Mouse (Mus musculus) forebrain, embryonic 12.5 days (tissue): Measurements from ENCODE around the gene Gstt4. TPM values are rescaled to one million over a fixed set of nuclear protein-coding genes. Genes with fewer than 3 reads are reported as not detected.
"Not testable (repeated sequence)": the region's sequence is repeated elsewhere in the genome, so short reads cannot be mapped to it uniquely, and the experiment has no call there.

Experiments used
- ATAC-seq: fragments of 200-750 bp; cut with Nextera tagmentation; 2 replicates; pipeline ENCODE4 v1.8.0; 2017; ENCODE audit warnings: moderate TSS enrichment; ENCODE audit not compliant: low FRiP score
- H3K27ac ChIP-seq: fragments of 300-500 bp; sonication (generic); 2 replicates; pipeline ENCODE4 v1.5.1; 2016; ENCODE audit warnings: mild to moderate bottlenecking
- H3K27me3 ChIP-seq: fragments of 300-500 bp; sonication (generic); 2 replicates; pipeline ENCODE4 v1.6.1; 2016; ENCODE audit warnings: mild to moderate bottlenecking
- H3K36me3 ChIP-seq: fragments of 300-500 bp; sonication (generic); replicated peaks from 2 replicates; pipeline ENCODE4 v1.6.1; 2016; ENCODE audit warnings: mild to moderate bottlenecking
- H3K4me1 ChIP-seq: fragments of 300-500 bp; sonication (generic); 2 replicates; pipeline ENCODE4 v1.6.1; 2016
- H3K4me2 ChIP-seq: fragments of 300-500 bp; sonication (generic); 2 replicates; pipeline ENCODE4 v1.6.1; 2016; ENCODE audit warnings: mild to moderate bottlenecking, moderate library complexity
- H3K4me3 ChIP-seq: fragments of 300-500 bp; sonication (generic); replicated peaks from 2 replicates; pipeline ENCODE4 v1.5.1; 2016; ENCODE audit warnings: mild to moderate bottlenecking
- H3K9ac ChIP-seq: fragments of 300-500 bp; sonication (generic); 2 replicates; pipeline ENCODE4 v1.6.1; 2016; ENCODE audit warnings: mild to moderate bottlenecking
- H3K9me3 ChIP-seq: fragments of 300-500 bp; sonication (generic); 2 replicates; pipeline ENCODE4 v1.6.1; 2016
- WGBS: fragments of 180-500 bp; shearing (Covaris S2); methylation state at CpG from one replicate; pipeline ENCODE4 v1.1.7; 2016; 5-methylcytosine and 5-hydroxymethylcytosine counted together
- polyA plus RNA-seq: library from polyadenylated mRNA; unstranded; fragments of >200 nt; fragmentation: Nextera tagmentation; extraction: Ambion mirVana; gene quantifications from 2 replicates; pipeline ENCODE4 v1.2.1, GENCODE M21; 2016

Gstt4 gene
- polyA plus RNA-seq, 1 experiment from 2014 or later, result not detected

DNA sequence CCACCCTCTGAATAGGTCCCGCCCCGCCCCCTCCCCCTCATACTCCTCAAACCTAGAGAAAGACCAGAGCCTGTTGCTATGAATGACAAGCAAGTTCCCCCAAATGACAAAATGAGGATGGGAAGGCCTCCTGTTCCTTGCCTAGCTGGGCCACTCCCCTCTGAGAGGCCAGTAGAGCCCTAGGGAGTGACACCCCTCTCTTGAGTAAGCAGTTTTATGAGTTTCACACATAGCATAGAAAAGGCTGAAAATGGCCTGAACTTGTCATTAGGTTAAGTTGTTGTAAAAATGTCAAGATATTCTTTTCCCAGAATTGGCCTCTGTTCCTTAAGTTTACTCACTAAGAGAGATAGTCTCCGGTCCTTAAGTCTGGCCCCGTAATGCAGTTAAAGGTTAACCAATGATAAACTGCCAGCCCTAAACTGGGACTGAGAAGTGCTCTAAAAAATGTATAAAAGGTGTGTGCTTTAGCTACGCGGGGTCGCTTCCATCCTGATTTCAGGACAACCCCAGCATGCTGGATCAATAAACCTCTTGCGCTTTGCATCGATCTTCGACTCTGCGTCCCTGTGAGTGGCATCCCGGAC lies 30.3 kb upstream of the Gstt4 start:
- Histone ChIP-seq H3K27me3 (no peaks in the 10 kb centered on the region), H3K27ac (no peak overlapping the region), H3K4me2 (no peak overlapping the region), H3K4me1 (peaks cover 21% of the 10 kb centered on the region), H3K36me3 (peaks cover 13% of the 10 kb centered on the region), H3K9ac (no peak overlapping the region), H3K9me3 (no peaks in the 10 kb centered on the region), H3K4me3 (no peak overlapping the region)
- no peak for ATAC-seq
- WGBS, result 97% methylated on average over 12 of the region's 12 CpGs

DNA sequence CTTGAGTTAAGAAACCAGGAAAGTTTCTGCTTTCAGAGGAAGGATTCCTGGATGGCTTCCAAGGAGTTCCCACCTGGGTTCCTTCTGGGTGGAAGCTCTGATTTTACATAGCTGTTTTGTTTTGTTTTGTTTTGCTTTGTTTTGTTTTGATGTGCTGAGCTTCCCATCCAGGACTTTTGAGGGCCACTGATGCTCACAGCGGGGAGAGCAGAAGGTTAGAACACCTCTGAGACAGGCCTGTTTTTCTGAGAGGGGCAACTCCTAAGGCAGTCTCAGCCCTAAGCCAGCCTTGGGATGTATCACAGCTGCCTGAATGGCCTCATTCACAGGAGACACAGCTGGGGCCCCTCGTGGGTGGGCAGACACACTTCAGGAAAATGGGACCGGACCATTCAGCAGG lies 29.3 kb upstream of the Gstt4 start:
- no peak overlapping the region for H3K9ac ChIP-seq
- no peak for ATAC-seq
- peaks cover 3% of the 10 kb centered on the region for H3K36me3 ChIP-seq
- H3K9me3 ChIP-seq, result no peaks in the 10 kb centered on the region
- no peak overlapping the region for H3K27ac ChIP-seq
- H3K4me1 ChIP-seq, result peaks cover 19% of the 10 kb centered on the region
- no peaks in the 10 kb centered on the region for H3K27me3 ChIP-seq
- WGBS, result 49% methylated on average over 3 of the region's 3 CpGs
- no peak overlapping the region for H3K4me2 ChIP-seq
- H3K4me3 ChIP-seq, result no peak overlapping the region

DNA sequence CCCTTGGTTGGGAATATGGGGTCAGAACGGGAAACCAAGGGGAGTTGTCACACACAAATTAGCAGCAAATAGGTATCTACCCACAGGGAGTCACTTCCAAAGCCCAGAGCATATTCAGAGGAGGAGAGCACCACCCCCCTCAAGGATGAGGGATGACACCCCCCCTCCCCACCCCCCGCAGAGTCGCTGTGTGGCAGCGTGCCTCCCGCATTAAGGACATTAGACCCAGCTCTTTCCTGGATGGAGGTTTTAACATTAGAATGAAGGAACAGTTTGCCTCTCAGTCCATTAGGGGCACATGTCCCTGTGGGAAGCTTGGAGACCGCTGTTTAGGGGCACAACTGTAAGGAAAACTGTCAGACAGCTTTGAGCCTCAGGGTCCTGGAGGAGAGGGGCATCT lies 28.7 kb upstream of the Gstt4 start:
- no peak for ATAC-seq
- Histone ChIP-seq H3K4me2 (no peak overlapping the region), H3K9me3 (no peaks in the 10 kb centered on the region), H3K27ac (no peak overlapping the region), H3K9ac (no peak overlapping the region), H3K4me3 (no peak overlapping the region), H3K36me3 (no peaks in the 10 kb centered on the region; the same call in 1 of the 2 replicates), H3K4me1 (peaks cover 19% of the 10 kb centered on the region), H3K27me3 (no peaks in the 10 kb centered on the region)
- 2% methylated on average over 6 of the region's 6 CpGs for WGBS

DNA sequence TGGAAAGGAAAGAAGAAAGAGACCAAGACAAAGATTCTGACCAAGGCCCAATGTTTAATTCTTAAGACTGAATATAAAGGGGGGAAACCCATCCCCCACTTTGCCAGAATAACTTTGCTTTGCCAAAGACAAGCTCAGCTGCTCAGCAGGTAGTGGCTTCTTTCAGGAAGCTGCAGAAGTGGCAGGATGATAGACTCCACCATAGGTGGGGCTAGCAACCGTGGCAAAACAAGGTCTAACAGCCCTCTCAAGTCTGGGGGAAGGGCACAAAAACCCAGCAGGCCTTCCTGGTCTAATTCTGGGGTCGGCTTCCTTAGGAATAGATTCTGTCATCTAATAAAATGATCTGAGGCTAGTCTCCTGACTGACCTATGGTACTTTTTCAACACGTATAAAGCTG lies 26.0 kb upstream of the Gstt4 start:
- Histone ChIP-seq H3K9me3 (no peaks in the 10 kb centered on the region), H3K4me2 (no peak overlapping the region), H3K9ac (no peak overlapping the region), H3K36me3 (no peaks in the 10 kb centered on the region), H3K27me3 (no peaks in the 10 kb centered on the region), H3K4me3 (no peak overlapping the region), H3K4me1 (peaks cover 19% of the 10 kb centered on the region), H3K27ac (no peak overlapping the region)
- no peak for ATAC-seq
- WGBS, result 39% methylated on average over 3 of the region's 3 CpGs

DNA sequence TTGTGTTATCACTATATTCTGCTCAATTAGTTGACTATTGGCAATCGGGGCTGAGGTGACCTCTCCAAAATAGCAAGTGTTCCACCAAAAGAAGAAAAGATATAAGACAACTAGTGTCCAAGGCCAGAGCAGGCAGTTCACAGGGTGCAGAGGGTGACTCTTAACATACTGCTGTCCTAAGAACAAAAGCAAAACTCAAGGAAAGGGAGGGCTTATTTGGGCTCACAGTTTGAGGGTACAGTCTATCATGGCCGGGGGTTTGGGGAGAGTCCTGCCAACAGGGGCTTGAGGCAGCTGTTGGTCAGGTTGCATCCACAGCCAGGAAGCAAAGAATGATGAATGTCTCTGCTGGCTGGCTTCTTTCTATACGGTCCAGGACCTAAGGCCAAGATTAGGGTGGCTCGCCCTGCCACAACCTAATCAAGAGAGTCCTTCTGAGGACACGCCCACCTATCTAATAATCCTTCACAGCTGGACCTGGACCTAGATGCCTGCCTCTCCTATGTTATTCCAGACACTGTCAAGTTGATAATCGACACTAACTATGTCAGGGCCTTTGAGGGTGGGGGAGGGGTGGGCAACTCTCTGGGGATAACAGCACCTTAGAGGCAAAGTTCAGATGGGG lies 23.1 kb upstream of the Gstt4 start:
- Histone ChIP-seq H3K4me2 (no peak overlapping the region), H3K9me3 (no peaks in the 10 kb centered on the region), H3K9ac (no peak overlapping the region), H3K4me3 (no peak overlapping the region), H3K27ac (no peak overlapping the region), H3K4me1 (peaks cover 9% of the 10 kb centered on the region; the same call in 1 of the 2 replicates), H3K36me3 (no peaks in the 10 kb centered on the region), H3K27me3 (no peaks in the 10 kb centered on the region)
- WGBS, result 82% methylated on average over 6 of the region's 6 CpGs
- ATAC-seq, result no peak

DNA sequence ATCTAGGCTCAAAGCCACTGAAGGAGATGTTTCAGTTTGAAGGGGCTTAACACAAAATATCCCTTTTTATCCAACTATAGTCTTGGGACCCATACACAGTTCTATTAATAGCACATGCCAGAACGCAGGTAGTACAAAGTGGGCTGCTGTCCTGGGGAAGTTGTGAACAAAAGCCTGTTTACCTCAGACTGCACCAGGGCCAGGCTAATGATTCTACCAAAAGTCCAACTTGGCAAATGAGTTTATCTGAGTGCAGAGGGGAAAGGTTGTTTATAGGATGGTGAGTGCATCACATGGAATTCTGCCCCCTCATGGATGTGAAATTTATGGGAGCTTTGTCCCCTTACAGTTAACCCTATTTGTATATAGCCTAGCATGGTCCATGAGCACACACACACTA lies 22.5 kb upstream of the Gstt4 start:
- H3K36me3 ChIP-seq, result no peaks in the 10 kb centered on the region
- no peak overlapping the region for H3K4me3 ChIP-seq
- H3K4me1 ChIP-seq, result peaks cover 9% of the 10 kb centered on the region; the same call in 1 of the 2 replicates
- WGBS, result 67% methylated on average over 1 of the region's 1 CpGs
- no peak overlapping the region for H3K9ac ChIP-seq
- H3K27me3 ChIP-seq, result no peaks in the 10 kb centered on the region
- ATAC-seq, result no peak
- H3K27ac ChIP-seq, result no peak overlapping the region
- H3K9me3 ChIP-seq, result no peaks in the 10 kb centered on the region
- no peak overlapping the region for H3K4me2 ChIP-seq

DNA sequence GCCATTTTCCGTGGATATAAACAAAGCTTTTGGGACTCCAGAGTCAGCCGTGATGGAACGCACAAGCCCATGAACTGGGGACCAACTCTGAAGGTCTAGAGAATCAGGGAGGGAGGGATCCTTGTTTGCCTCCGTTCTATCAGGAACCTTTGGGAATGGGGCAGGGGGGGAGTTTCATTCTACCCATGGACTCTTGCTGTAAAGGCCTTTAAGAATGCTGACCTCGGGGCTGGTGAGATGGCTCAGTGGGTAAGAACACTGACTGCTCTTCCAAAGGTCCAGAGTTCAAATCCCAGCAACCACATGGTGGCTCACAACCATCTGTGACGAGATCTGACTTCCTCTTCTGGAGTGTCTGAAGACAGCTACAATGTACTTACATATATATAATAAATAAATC lies 21.6 kb upstream of the Gstt4 start:
- not testable (repeated sequence) for H3K27me3 ChIP-seq, ATAC-seq, H3K36me3 ChIP-seq, H3K4me2 ChIP-seq, H3K4me1 ChIP-seq, H3K4me3 ChIP-seq, H3K9ac ChIP-seq, H3K27ac ChIP-seq, H3K9me3 ChIP-seq
- WGBS, result 86% methylated on average over 6 of the region's 6 CpGs

DNA sequence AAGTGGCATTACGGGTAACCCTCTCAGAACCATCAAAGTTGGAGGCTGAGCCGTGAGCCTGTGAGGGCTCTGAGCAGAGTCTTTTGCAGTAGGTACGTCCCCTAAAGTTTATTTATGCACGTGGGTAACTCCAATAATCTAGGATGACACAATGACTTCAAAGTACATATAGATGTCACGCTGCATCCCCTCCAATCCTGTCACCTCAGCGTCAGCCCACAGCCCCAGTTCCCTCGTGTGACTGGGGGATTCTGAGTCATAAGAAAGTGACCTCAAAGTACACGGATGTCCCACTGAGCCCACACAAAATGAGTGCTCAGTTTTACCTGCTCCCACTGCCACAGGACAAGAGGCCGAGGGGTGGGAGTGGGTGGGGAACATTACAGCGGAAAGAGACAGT lies 16.7 kb upstream of the Gstt4 start:
- WGBS, result 88% methylated on average over 10 of the region's 10 CpGs
- Histone ChIP-seq H3K4me1 (peaks cover 33% of the 10 kb centered on the region), H3K4me2 (no peak overlapping the region), H3K9me3 (no peaks in the 10 kb centered on the region), H3K27me3 (peaks cover 19% of the 10 kb centered on the region), H3K4me3 (no peak overlapping the region), H3K9ac (no peak overlapping the region), H3K36me3 (no peaks in the 10 kb centered on the region), H3K27ac (no peak overlapping the region)
- ATAC-seq, result no peak

DNA sequence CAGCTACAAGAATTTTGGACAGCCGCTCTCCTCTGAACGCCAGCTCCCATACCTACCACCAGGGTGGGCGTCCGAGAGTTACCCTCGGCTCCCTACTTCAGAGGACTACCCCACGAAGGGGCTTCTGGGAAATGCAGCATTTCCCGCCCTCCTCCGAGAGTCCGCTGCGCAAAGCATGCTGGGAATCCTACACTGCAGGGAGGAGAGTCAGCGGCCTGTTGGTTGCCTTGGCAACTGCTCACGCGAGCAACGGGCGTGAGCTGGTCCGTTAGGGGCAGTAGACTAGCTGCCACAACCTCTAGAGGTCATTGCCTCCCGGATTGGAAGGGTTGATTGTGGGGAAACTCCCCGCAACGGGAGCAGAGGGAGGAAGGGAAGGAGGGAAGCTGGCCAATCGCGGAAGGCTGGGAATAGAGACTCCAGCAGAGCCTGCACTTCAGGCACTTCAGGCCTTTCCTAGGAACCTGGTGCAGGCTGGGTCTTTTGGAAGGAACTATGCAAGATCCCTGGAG lies 15.0 kb upstream of the Gstt4 start, which contains the start of gene Gstt2:
Gstt2 (minus strand) TSS at position 177 of the 512 bp plus-strand sequence.
- Histone ChIP-seq H3K9ac (peak within 1 kb of the TSS; percentile 51), H3K9me3 (no peaks in the 10 kb centered on the region), H3K4me3 (peak within 1 kb of the TSS; percentile 43), H3K36me3 (no peaks in the 10 kb centered on the region), H3K27ac (peak within 1 kb of the TSS; percentile 80), H3K4me1 (peaks cover 42% of the 10 kb centered on the region), H3K4me2 (peak within 1 kb of the TSS; percentile 58), H3K27me3 (peaks cover 37% of the 10 kb centered on the region)
- peak; percentile 89 for ATAC-seq
- WGBS, result under 1% methylated on average over 21 of the region's 21 CpGs

DNA sequence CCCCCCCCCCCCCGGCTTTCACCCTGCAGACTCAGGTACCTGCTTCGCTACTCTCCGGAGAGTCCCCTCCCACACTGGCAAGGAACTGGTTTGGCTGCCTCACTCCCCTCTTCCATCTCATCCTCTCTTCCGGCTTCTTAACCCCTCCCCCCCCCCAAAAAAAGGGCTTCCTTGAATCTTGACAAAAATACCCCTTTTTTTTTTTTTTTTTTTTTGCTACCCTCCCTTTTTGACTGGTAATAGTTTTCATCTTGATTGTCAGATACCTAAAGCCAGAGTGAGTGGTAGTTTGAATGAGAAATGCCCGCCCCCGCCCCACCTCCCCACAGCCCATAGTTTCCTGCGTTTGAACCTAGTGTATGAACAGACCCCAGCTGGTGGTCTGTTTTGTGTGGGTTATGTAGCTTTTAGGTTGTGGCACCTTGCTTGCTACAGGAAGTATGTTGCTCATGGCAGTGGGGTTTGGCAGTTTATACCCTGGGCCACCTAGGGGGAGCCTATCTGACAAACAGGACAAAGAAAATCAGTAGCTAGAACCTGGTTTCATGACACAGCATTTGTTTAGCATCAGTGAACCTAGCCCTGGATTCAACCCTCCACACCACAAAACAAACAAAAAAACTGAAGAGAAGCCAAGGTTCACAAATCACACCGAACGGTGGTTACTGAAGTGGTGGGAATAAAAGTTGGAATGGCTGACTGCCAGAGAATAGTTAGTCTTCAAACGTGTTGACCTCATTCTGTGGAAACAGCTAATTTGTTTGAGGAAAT lies 13.6 kb upstream of the Gstt4 start:
- H3K36me3 ChIP-seq, result no peaks in the 10 kb centered on the region
- no peak overlapping the region for H3K27ac ChIP-seq
- peaks cover 42% of the 10 kb centered on the region for H3K4me1 ChIP-seq
- peak overlapping the region; percentile 24 for H3K4me3 ChIP-seq
- ATAC-seq, result no peak
- peaks cover 43% of the 10 kb centered on the region for H3K27me3 ChIP-seq
- no peaks in the 10 kb centered on the region for H3K9me3 ChIP-seq
- peak overlapping the region; percentile 49 for H3K4me2 ChIP-seq
- WGBS, result 26% methylated on average over 9 of the region's 10 CpGs
- no peak overlapping the region for H3K9ac ChIP-seq

DNA sequence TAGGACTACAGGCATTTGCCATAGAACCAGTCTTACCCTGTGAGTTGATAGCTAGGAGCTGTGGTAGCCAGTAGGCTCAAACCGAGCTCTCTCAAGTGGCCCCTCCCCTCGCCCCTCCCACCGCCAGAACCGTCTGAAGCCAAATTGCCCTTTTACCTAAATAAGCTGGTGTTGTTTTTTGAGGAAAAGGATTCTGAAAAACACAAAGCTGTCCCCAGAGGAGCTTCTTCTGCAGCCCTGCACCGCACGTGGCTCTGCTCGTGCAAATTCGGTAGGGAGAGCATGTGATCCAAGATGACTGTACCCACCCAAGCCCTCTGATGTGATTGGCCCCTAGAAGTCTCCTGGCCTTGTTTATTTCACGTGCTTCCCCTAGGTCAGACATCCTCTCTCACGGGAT lies 13.0 kb upstream of the Gstt4 start:
- H3K4me2 ChIP-seq, result peak overlapping the region; percentile 49
- H3K36me3 ChIP-seq, result no peaks in the 10 kb centered on the region
- H3K27ac ChIP-seq, result no peak overlapping the region
- H3K4me3 ChIP-seq, result peak overlapping the region; percentile 24
- H3K27me3 ChIP-seq, result peaks cover 43% of the 10 kb centered on the region
- ATAC-seq, result 0 out of 2 replicates have a peak, but pooled peaks have one; percentile 7
- WGBS, result 2% methylated on average over 10 of the region's 10 CpGs
- H3K9ac ChIP-seq, result no peak overlapping the region
- H3K9me3 ChIP-seq, result no peaks in the 10 kb centered on the region
- peaks cover 42% of the 10 kb centered on the region for H3K4me1 ChIP-seq

DNA sequence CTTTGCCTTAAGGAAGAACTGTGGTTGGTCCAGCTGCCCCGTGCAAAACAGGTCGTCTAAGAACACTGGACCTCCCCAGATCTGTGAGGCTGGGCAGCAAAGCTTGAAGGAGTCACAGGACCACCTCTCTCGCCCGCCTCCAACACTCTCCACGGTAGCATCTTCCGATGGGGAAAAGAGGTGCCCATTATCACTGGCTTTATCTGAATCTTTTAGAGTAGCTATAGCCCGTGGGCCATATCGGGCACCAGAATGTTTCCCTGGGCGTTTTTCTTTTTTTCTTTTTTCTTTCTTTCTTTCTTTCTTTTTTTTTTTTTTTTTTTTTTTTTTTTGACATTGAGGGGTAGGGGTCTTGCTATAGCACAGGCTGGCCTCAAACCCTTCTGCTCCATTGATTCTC lies 12.4 kb upstream of the Gstt4 start:
- peak overlapping the region; percentile 39 for H3K4me3 ChIP-seq
- 11% methylated on average over 9 of the region's 9 CpGs for WGBS
- H3K9ac ChIP-seq, result peak overlapping the region; percentile 45; the same call in 1 of the 2 replicates
- peak overlapping the region; percentile 63 for H3K4me2 ChIP-seq
- H3K27me3 ChIP-seq, result peaks cover 43% of the 10 kb centered on the region
- no peaks in the 10 kb centered on the region for H3K9me3 ChIP-seq
- peaks cover 42% of the 10 kb centered on the region for H3K4me1 ChIP-seq
- no peak for ATAC-seq
- H3K36me3 ChIP-seq, result no peaks in the 10 kb centered on the region
- H3K27ac ChIP-seq, result no peak overlapping the region
